Mouse (Mus musculus) mammary gland, adult 2 months (tissue): Measurements from ENCODE around the gene Gm6096. TPM values are rescaled to one million over a fixed set of nuclear protein-coding genes. Genes with fewer than 3 reads are reported as not detected.

Experiments used
- polyA plus RNA-seq: library from polyadenylated mRNA; depleted of rRNA; stranded (reverse); fragments of >200 nt; gene quantifications from 2 replicates; pipeline ENCODE4 v1.2.3, GENCODE M21; 2012; ENCODE audit warnings: low replicate concordance; rRNA removed

The Gm6096 gene
- polyA plus RNA-seq, result not detected in 2 replicates

DNA sequence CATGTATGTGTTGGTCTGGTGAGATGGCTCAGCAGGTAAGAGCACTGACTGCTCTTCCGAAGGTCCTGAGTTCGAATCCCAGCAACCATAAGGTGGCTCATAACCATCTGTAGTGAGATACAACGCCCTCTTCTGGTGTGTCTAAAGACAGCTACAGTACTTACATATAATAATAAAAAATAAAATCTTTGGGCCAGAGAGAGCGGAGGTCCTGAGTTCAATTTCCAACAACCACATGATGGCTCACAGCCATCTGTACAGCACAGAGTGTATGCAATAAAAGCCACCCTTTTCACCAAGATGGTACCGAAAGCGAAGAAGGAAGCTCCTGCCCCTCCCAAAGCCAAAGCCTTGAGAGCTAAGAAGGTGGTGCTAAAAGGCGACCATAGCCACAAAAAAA lies at the start of gene Gm6096:
Gene Gm6096 (plus strand): TSS at position 301 of the 400 bp plus-strand sequence.

DNA sequence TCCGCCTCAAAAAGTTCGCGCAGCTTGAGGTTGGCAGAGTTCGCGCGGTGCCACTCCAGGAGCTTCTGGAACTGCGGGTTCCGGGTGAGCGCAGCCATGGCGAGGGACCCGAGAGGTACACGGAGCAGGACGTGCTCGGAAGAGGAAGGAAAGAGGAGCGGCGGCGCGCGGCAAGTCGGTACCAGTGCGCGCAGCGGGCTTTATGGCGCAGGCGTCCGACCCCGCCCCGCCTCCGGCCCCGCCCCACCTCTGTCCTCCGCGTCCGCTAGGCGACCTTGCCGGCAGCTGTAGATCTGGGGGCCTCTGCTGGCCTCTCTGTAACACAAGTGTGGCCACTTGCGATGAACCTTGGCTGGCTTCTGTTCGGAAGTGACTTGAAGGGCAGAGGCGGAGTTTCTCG lies 20.7 kb upstream of the Gm6096 start, which contains the start of gene Gpi1:
Gene Gpi1 (minus strand): TSS at position 221 of the 400 bp plus-strand sequence.

Other genes starting within 250 kb of the Gm6096 start
- not detected in 2 replicates for gene Scgb2b27, start 237.1 kb upstream of the Gm6096 start, polyA plus RNA-seq
- gene Scgb1b27, start 229.6 kb upstream of the Gm6096 start, polyA plus RNA-seq, result not detected in 2 replicates
- gene Scgb1b30, start 155.6 kb upstream of the Gm6096 start, polyA plus RNA-seq, result not detected in 2 replicates
- gene Wtip, start 117.8 kb upstream of the Gm6096 start, polyA plus RNA-seq, result 21.3 and 25.2 TPM in 2 replicates
- gene Uba2, start 81.4 kb upstream of the Gm6096 start, polyA plus RNA-seq, result 20.0 and 55.9 TPM in 2 replicates
- gene Pdcd2l, start 54.4 kb upstream of the Gm6096 start, polyA plus RNA-seq, result 22.7 and 24.0 TPM in 2 replicates
- gene Gpi1, start 20.7 kb upstream of the Gm6096 start, polyA plus RNA-seq, result 341 and 453 TPM in 2 replicates
- gene 4931406P16Rik, start 62.5 kb downstream of the Gm6096 start, polyA plus RNA-seq, result 36.6 and 37.0 TPM in 2 replicates
- 30.6 and 63.9 TPM in 2 replicates for gene Lsm14a, start 142.3 kb downstream of the Gm6096 start, polyA plus RNA-seq